Mouse (Mus musculus) cerebellum, adult 11 months (tissue): ENCODE measurements around the gene Irgc1.
"Not testable (repeated sequence)": the region's sequence is repeated elsewhere in the genome, so short reads cannot be mapped to it uniquely, and the experiment has no call there.

Experiments used
- DNase-seq: peaks from one replicate; pipeline ENCODE4 v3.0.0; 2022

The Irgc1 gene

GRCm38 (mm10) chr7:24430551-24431345 lies 21.3 kb downstream of the Irgc1 start:
- no peak for DNase-seq

DNA sequence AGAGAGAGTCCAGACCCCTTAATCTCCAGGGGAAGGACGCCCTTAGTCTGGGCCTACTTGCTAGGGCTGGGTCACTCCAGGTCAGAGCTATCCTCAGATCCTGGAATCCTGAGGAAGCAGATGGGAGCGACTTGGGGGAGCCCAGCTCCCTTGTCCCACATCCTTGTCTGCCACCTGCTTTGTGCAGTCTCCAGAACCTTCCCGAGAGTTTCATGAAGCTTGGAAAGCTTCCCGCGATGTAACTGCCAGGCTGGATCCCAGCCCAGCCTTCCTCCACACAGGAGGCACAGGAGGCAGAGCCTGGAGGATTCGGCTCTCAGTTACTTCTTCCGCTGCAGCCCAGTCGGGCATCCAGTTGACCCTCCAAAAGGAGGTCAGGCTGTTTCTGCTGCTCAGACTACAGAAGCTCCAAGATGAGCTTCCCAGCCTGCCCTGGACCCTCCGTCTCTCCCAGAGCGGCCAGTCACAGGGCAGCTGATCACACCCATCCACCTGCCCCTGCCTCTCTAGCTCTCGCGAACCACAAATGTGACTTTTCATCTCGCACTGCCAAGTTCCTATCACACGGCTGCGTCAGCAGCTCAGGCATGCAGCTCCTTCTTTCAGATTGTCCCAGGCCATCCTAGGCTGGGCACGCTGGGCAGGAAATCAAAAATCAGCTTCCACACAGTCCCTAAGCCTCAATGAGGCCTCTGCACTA lies 22.5 kb downstream of the Irgc1 start:
- DNase-seq = peak; percentile 96

DNA sequence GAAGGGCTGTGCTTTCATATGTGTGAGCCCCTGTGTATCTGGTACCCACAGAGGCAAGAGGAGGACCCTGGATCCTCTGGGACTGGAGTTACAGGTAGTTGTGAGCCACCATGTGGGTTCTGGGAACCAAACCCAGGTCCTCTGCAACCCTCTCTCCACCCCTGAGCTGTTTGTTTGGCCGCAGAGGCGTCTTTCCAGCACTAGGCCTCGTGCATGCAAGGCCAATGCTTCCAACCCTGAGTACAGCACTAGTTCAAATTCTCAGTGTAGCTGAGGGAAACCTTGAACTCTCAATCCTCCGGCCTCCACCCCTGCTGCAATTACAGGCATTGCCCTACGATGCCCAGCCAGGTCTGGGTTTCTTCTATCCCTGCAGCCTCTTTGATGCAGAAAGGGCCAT lies 23.4 kb downstream of the Irgc1 start:
- no peak for DNase-seq

DNA sequence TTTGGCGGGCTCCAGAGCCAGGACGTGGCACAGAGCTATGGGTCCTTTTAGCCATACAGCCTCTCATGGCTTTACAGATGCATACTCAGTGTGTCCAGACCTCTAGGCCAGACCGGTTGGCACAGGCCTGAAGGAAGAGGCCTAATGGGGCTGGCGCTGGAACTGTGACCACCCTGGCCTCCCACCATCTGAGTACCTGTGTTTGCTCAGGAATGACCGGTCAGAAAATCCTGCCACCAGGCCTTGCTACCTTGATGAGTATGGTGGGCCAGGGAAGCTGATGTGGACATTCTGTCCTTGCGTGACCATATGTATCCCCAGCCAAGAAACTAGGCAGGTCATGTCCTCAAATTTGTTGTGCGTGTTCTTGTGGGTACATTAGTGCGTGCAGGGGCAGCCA lies 24.9 kb downstream of the Irgc1 start:
- DNase-seq = no peak

GRCm38 (mm10) chr7:24425919-24426318 lies 26.2 kb downstream of the Irgc1 start:
- no peak for DNase-seq

DNA sequence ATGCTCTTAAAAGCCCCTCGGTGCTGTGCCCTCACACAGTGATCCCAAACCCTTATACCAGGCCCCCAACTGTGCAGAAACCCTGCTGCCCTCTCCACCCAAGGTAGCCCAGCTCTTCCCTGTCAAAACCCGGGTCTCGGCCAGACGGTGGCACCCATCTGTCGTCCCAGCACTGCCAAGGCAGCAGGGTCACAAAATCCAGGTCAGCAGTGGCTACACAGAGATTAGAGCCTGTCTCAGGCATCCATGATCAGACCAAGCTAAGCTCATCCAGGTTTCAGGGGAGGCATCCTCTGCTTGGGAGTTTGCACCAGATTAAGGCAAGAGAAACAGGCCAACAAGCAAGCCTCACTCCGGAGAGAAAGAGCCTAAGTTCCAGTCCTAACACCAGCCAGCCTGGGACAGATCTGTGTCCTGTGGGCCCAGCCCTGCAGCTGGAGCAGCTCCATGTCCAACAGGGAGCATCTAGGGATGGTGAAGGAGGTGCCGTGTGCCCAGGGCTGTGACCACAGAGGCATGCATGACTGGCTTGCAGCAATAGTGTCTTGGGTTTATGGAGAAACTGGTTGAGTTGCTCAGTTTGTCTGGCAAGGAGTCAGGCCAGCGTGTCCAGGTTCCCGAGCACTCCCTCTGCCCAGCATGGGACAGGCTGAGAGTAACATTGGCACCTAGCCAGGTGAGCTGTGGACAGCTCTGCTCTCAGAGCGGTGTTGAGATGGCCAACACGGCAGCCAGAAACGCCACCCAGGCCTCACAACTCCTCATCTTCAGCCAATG lies 28.0 kb downstream of the Irgc1 start:
- peak; percentile 80 for DNase-seq

GRCm38 (mm10) chr7:24423107-24423763 lies 28.9 kb downstream of the Irgc1 start:
- DNase-seq = no peak

DNA sequence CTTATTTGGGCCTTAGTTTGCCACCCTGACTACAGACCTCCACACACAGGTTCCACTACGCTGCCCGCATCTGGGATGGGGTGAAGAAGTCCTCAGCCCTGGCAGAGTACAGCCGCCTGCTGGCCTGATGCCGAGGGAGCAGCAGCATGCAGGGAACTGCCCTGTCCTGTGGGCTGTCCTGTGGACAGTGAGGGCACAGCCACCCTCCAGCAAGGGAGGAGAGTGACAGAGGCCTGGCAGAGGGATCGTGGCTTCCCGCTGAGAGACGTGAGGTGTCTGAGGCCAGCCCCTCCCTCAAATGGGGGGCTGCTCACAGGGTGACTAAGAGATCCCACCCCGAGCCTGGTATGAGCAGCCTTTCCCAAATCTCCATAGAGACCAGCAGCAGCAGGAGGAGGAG lies 29.8 kb downstream of the Irgc1 start:
- no peak for DNase-seq

GRCm38 (mm10) chr7:24421648-24422047 lies 30.4 kb downstream of the Irgc1 start:
- DNase-seq = no peak

- no peak for DNase-seq
Observed at GRCm38 (mm10) chr7:24419579-24419978, 32.5 kb downstream of the Irgc1 start.

DNA sequence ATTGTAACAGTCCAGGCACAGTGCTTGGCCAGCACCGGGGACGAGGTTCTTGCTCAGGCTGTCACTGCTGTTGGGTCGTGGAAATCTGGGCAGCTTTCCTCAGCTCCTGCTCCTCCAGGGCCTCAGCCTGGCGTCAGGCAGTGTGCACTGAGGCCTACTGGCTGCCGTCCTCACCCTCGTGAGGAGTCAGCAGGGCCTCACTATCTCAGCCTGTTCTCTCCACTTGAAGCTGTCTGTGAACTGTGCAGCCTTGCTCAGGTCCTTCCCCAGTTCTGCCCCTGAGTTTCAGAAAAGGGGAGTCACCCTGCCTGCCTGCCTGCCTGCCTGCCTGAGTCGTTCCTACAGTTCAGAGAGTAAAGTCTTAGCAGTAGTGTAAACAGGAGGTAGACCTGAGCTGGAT lies 36.8 kb downstream of the Irgc1 start:
- no peak for DNase-seq

DNA sequence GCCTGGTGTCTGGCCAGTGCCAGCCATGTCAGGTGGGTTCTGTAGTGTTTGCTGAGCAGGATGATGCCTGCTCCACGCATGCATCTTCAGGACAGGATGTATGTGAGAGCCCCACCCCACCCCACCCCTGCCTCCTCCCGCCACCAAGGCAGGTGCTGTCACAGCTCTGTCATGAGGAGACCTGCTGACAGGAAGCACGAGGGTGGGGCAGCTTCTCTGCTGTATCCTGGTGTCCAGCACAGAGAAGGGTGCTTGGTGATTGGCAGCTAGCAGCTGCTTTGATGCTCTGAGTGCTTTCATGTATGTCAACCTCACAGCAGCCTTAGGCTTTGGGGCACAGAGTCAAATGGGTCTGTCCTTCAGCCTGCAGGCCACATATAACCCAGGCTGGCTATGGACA lies 38.5 kb downstream of the Irgc1 start:
- no peak for DNase-seq

DNA sequence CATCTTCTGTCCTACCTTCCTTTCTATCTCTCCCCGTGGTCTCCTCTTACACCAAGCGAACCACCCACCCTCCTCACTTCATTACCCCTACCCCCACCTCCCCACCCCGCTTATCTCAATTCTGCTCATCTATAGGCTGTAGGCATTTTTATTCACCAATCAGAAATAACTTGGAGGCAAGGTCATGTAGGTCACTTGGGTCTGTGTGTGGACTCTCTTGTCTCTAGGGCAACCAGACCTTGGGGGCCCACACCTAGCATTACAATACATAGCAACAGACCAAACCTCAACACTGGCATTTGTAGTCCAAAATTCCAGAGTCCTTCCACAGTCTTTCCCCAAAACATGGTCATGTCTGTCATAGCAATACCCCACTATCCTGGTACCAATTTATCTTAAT lies 41.3 kb downstream of the Irgc1 start:
- no peak for DNase-seq

DNA sequence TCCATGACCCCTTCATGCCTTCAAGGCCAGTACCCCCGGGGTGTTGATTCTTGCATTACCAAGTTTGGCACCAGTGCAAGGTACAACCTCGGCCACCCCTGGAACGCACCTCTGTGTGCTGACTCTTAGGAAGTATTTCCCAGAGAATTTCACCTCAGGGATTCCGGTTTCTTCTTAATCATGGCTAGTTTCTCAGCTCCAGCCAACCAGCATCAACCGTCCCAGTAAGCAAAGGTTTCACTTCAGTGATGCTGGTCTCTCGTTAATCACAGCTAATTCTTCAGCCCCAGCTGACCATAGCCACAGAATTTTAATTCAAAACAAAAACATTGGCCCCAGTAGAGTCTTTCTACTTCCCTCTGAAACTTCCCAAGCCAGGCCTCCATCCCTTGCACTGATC lies 42.0 kb downstream of the Irgc1 start:
- no peak for DNase-seq

GRCm38 (mm10) chr7:24408186-24408585 lies 43.9 kb downstream of the Irgc1 start:
- DNase-seq = no peak

GRCm38 (mm10) chr7:24406528-24407344 lies 45.4 kb downstream of the Irgc1 start:
- DNase-seq = peak; percentile 81

- DNase-seq = no peak
Observed at GRCm38 (mm10) chr7:24405649-24406048, 46.4 kb downstream of the Irgc1 start.

- DNase-seq = no peak
Observed at GRCm38 (mm10) chr7:24402851-24403250, 49.2 kb downstream of the Irgc1 start.

- DNase-seq = not testable (repeated sequence)
Observed at GRCm38 (mm10) chr7:24400489-24400888, 51.6 kb downstream of the Irgc1 start.

DNA sequence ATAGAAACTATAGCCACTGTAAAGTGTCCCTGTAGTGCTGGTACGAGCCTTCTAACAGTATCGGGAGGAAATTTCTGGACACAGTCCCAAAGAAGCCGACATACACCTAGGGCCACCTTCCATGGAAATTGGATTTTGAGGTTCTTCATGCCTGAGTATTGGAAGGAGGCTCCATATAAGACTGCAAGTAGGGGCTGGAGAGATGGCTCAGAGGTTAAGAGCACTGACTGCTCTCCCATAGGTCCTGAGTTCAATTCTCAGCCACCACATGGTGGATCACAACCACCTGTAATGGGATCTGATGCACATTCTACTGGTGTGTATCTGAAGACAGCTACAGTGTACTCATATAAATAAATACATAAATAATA lies 52.0 kb downstream of the Irgc1 start:
- no peak for DNase-seq

- peak; percentile 98 for DNase-seq
Observed at GRCm38 (mm10) chr7:24399256-24400081, 52.6 kb downstream of the Irgc1 start, which contains the start of gene Smg9. Gene Smg9 (plus strand): TSS chr7:24399619.
